Mouse (Mus musculus): Measurements from ENCODE around the gene Stat5b. TPM values are rescaled to one million over a fixed set of nuclear protein-coding genes. Genes with fewer than 3 reads are reported as not detected.
A peak's percentile ranks its signal among the peaks of the same experiment; 100 is the strongest.

The Stat5b gene
- polyA plus RNA-seq, 1 experiment = 178 TPM

- Histone ChIP-seq H3K4me3 (ENCODE audit: control insufficient read depth, insufficient read depth, low read length) (no peak overlapping the region), H3K27me3 (ENCODE audit: control insufficient read depth, insufficient read depth, low read length) (no peaks in the 10 kb centered on the region), H3K4me1 (replicated peaks; ENCODE audit: control insufficient read depth, insufficient read depth, low read length) (peaks cover 21% of the 10 kb centered on the region), H3K36me3 (ENCODE audit: control insufficient read depth, insufficient read depth, low read length) (peaks cover 41% of the 10 kb centered on the region), H3K27ac (ENCODE audit: control insufficient read depth, insufficient read depth, low read length) (peak overlapping the region; percentile 71)
- DNase-seq = peak; percentile 67
- TF ChIP-seq CTCF (IDR thresholded peaks at IDR 0.05; ENCODE audit: borderline replicate concordance, control insufficient read depth, extremely low read depth, insufficient read depth, low read length, poor library complexity) (no peak), POLR2A (IDR thresholded peaks at IDR 0.05; ENCODE audit: control insufficient read depth, extremely low read depth, insufficient read depth, low read length, poor library complexity) (no peak)
- 9% methylated on average over 8 of the region's 8 CpGs for WGBS
Measured at GRCm38 (mm10) chr11:100870968-100871350, 20.4 kb upstream of the Stat5b start.

DNA sequence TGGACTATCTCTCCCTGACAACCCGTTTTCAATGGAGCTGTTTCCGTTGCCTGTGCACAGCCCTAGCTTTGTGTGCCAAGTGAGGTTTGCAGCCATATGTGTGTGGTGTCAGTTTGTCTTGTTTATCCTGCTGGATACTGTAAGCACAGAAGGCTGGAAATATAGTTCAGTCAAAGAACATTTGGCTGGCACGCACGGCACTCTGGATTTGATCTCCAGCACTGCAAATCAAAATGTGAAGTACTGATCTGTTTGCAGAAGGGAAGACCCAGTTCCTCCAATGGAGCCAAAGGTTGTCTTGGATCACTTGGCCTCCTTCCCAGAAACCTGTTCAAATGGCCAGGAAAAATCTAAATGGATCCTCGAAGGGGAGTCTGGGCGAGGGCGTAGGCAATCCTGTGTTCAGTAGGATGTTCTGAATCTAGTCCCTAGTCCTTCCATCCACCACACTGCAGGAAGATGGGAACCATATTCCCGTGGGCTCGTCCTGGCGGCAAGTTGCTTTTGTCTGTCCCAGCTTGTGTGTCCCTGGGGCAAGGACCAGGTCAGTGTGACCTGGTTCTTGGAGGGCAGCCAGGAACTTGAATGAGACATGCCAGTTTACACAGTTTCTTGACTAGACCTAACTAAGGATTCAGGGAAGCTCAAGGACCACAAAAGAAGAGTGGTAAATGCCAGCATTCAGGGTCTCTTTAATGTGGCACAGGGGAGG, 19.9 kb upstream of the Stat5b start:
- no peak for DNase-seq
- no peak overlapping the region for H3K4me3 ChIP-seq (ENCODE audit: control insufficient read depth, insufficient read depth, low read length)
- TF ChIP-seq CTCF (IDR thresholded peaks at IDR 0.05; ENCODE audit: borderline replicate concordance, control insufficient read depth, extremely low read depth, insufficient read depth, low read length, poor library complexity) (no peak), POLR2A (IDR thresholded peaks at IDR 0.05; ENCODE audit: control insufficient read depth, extremely low read depth, insufficient read depth, low read length, poor library complexity) (no peak)
- peaks cover 23% of the 10 kb centered on the region for H3K4me1 ChIP-seq (replicated peaks; ENCODE audit: control insufficient read depth, insufficient read depth, low read length)
- peak overlapping the region; percentile 71 for H3K27ac ChIP-seq (ENCODE audit: control insufficient read depth, insufficient read depth, low read length)
- WGBS = 96% methylated on average over 10 of the region's 10 CpGs
- no peaks in the 10 kb centered on the region for H3K27me3 ChIP-seq (ENCODE audit: control insufficient read depth, insufficient read depth, low read length)
- H3K36me3 ChIP-seq (ENCODE audit: control insufficient read depth, insufficient read depth, low read length) = peaks cover 41% of the 10 kb centered on the region

DNA sequence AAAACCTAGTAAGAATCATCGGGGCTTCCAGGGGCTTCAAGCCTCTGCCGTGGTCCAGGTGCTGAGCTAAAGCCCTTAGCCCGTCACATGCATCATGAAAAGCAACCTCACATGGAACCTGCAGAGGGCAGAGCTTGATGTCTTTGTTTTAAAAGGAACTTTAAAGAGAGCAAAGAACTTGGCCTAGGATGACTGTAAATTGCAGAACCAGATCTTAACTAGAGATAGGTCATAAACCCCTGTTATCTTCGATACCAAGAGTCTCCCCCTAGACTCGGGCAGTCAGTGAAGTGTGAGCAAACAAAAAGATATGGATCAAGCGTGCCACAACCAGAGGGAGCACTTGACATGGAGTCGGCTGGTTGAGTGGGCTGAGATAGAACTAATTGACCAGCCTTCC, 15.1 kb upstream of the Stat5b start:
- 47% methylated on average over 7 of the region's 7 CpGs for WGBS
- H3K27ac ChIP-seq (ENCODE audit: control insufficient read depth, insufficient read depth, low read length) = no peak overlapping the region
- no peak for DNase-seq
- H3K27me3 ChIP-seq (ENCODE audit: control insufficient read depth, insufficient read depth, low read length) = no peaks in the 10 kb centered on the region
- peaks cover 30% of the 10 kb centered on the region for H3K4me1 ChIP-seq (replicated peaks; ENCODE audit: control insufficient read depth, insufficient read depth, low read length)
- no peak overlapping the region for H3K4me3 ChIP-seq (ENCODE audit: control insufficient read depth, insufficient read depth, low read length)
- TF ChIP-seq POLR2A (IDR thresholded peaks at IDR 0.05; ENCODE audit: control insufficient read depth, extremely low read depth, insufficient read depth, low read length, poor library complexity) (no peak), CTCF (IDR thresholded peaks at IDR 0.05; ENCODE audit: borderline replicate concordance, control insufficient read depth, extremely low read depth, insufficient read depth, low read length, poor library complexity) (no peak)
- H3K36me3 ChIP-seq (ENCODE audit: control insufficient read depth, insufficient read depth, low read length) = peaks cover 27% of the 10 kb centered on the region

DNA sequence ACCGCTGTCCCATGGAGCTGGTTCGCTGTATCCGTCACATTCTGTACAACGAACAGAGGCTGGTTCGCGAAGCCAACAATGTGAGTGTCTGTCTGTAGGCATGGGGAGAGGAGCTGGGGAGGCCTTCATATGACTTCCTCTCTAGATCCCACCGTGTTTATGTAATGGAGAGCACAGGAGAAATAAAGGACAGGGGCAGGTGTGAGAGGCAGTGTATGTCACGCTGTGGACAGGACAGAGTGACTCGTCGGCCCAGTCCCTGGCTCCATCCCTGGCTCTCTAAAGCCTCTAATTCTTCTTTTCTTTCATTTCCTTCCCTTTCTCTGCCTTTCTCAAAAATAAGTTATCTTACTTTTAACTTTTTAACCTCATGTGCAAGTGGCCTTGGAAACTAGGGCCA, 12.6 kb upstream of the Stat5b start:
- H3K4me1 ChIP-seq (replicated peaks; ENCODE audit: control insufficient read depth, insufficient read depth, low read length) = peaks cover 36% of the 10 kb centered on the region
- no peak for DNase-seq
- H3K4me3 ChIP-seq (ENCODE audit: control insufficient read depth, insufficient read depth, low read length) = no peak overlapping the region
- no peak for TF ChIP-seq CTCF (IDR thresholded peaks at IDR 0.05; ENCODE audit: borderline replicate concordance, control insufficient read depth, extremely low read depth, insufficient read depth, low read length, poor library complexity)
- H3K27ac ChIP-seq (ENCODE audit: control insufficient read depth, insufficient read depth, low read length) = no peak overlapping the region
- WGBS = 88% methylated on average over 10 of the region's 10 CpGs
- peaks cover 25% of the 10 kb centered on the region for H3K36me3 ChIP-seq (ENCODE audit: control insufficient read depth, insufficient read depth, low read length)
- no peaks in the 10 kb centered on the region for H3K27me3 ChIP-seq (ENCODE audit: control insufficient read depth, insufficient read depth, low read length)

DNA sequence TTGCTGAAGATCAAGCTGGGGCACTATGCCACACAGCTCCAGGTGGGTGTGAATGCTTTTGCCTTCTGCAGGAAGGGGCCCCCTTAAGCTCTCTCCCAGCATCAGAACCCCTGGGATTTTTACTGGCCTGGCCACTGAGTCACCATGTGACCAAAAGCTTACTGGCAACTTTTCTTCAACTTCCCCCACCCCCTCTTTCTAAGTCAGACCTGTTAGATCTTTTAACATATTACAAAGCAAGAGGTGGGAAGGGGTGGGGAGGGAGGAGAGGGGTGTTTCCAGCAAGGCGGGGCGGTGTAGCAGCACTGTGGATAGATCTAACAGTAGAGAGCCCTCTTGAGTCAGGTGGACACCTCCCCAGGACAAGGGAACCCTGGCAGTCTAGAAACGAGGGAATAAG, 11.3 kb upstream of the Stat5b start:
- Histone ChIP-seq H3K4me3 (ENCODE audit: control insufficient read depth, insufficient read depth, low read length) (peak overlapping the region; percentile 52; the same call in 1 of the 2 replicates), H3K27ac (ENCODE audit: control insufficient read depth, insufficient read depth, low read length) (peak overlapping the region; percentile 16; the same call in 1 of the 2 replicates), H3K4me1 (replicated peaks; ENCODE audit: control insufficient read depth, insufficient read depth, low read length) (peaks cover 40% of the 10 kb centered on the region), H3K27me3 (ENCODE audit: control insufficient read depth, insufficient read depth, low read length) (no peaks in the 10 kb centered on the region), H3K36me3 (ENCODE audit: control insufficient read depth, insufficient read depth, low read length) (peaks cover 16% of the 10 kb centered on the region)
- DNase-seq = no peak
- TF ChIP-seq CTCF (IDR thresholded peaks at IDR 0.05; ENCODE audit: borderline replicate concordance, control insufficient read depth, extremely low read depth, insufficient read depth, low read length, poor library complexity) (no peak), POLR2A (IDR thresholded peaks at IDR 0.05; ENCODE audit: control insufficient read depth, extremely low read depth, insufficient read depth, low read length, poor library complexity) (no peak)
- WGBS = 57% methylated on average over 3 of the region's 3 CpGs

- peak overlapping the region; percentile 16 for H3K27ac ChIP-seq (ENCODE audit: control insufficient read depth, insufficient read depth, low read length)
- DNase-seq = no peak
- H3K36me3 ChIP-seq (ENCODE audit: control insufficient read depth, insufficient read depth, low read length) = peaks cover 16% of the 10 kb centered on the region
- H3K27me3 ChIP-seq (ENCODE audit: control insufficient read depth, insufficient read depth, low read length) = no peaks in the 10 kb centered on the region
- H3K4me3 ChIP-seq (ENCODE audit: control insufficient read depth, insufficient read depth, low read length) = peak overlapping the region; percentile 52
- peaks cover 40% of the 10 kb centered on the region for H3K4me1 ChIP-seq (replicated peaks; ENCODE audit: control insufficient read depth, insufficient read depth, low read length)
- WGBS = 13% methylated on average over 7 of the region's 7 CpGs
- no peak for TF ChIP-seq CTCF (IDR thresholded peaks at IDR 0.05; ENCODE audit: borderline replicate concordance, control insufficient read depth, extremely low read depth, insufficient read depth, low read length, poor library complexity)
- no peak for TF ChIP-seq POLR2A (IDR thresholded peaks at IDR 0.05; ENCODE audit: control insufficient read depth, extremely low read depth, insufficient read depth, low read length, poor library complexity)
Measured at GRCm38 (mm10) chr11:100861335-100861734, 10.8 kb upstream of the Stat5b start.
